Mouse (Mus musculus): ENCODE data around the gene Naa15. TPM values are rescaled to one million over a fixed set of nuclear protein-coding genes. Genes with fewer than 3 reads are reported as not detected.

Naa15 gene
- polyA plus RNA-seq, 1 experiment from 2014 or later: 63.7 TPM

Other genes with a start within 250 kb of the Naa15 start
- 15.3 and 17.8 TPM in 2 replicates for gene Noct, start 190.7 kb upstream of the Naa15 start, polyA plus RNA-seq (2015; fragmentation: Nextera tagmentation; extraction: Ambion mirVana)
- 50.3 and 51.3 TPM in 2 replicates for gene Elf2, start 74.5 kb upstream of the Naa15 start, polyA plus RNA-seq (2015; fragmentation: Nextera tagmentation; extraction: Ambion mirVana)
- 5.6 and 12.0 TPM in 2 replicates for gene Mgarp, start 18.4 kb upstream of the Naa15 start, polyA plus RNA-seq (2015; fragmentation: Nextera tagmentation; extraction: Ambion mirVana)
- gene Ndufc1, start 6.2 kb upstream of the Naa15 start, polyA plus RNA-seq (2015; fragmentation: Nextera tagmentation; extraction: Ambion mirVana): 772 and 835 TPM in 2 replicates
- 21.9 and 22.0 TPM in 2 replicates for gene Rab33b, start 68.8 kb downstream of the Naa15 start, polyA plus RNA-seq (2015; fragmentation: Nextera tagmentation; extraction: Ambion mirVana)
- 4.6 TPM in 2 replicates for gene Setd7, start 145.7 kb downstream of the Naa15 start, polyA plus RNA-seq (2015; fragmentation: Nextera tagmentation; extraction: Ambion mirVana)
- 0.44 and 1.1 TPM in 2 replicates for gene Mgst2, start 245.2 kb downstream of the Naa15 start, polyA plus RNA-seq (2015; fragmentation: Nextera tagmentation; extraction: Ambion mirVana)